Mouse (Mus musculus): Measurements from ENCODE around the gene Wwc2.

The Wwc2 gene

GRCm38 (mm10) chr8:47851824-47852502 lies 138.8 kb downstream of the Wwc2 start:
- WGBS: 54% methylated on average over 12 of the region's 12 CpGs

GRCm38 (mm10) chr8:47849842-47850241 lies 140.9 kb downstream of the Wwc2 start:
- 84% methylated on average over 8 of the region's 8 CpGs for WGBS

GRCm38 (mm10) chr8:47847931-47848330 lies 142.8 kb downstream of the Wwc2 start:
- WGBS: 98% methylated on average over 6 of the region's 6 CpGs

- 89% methylated on average over 14 of the region's 14 CpGs for WGBS
Measured at GRCm38 (mm10) chr8:47847161-47847560, 143.6 kb downstream of the Wwc2 start.

- 90% methylated on average over 13 of the region's 13 CpGs for WGBS
Measured at GRCm38 (mm10) chr8:47845956-47846355, 144.8 kb downstream of the Wwc2 start.

- 90% methylated on average over 10 of the region's 10 CpGs for WGBS
Measured at GRCm38 (mm10) chr8:47843651-47844050, 147.1 kb downstream of the Wwc2 start.

GRCm38 (mm10) chr8:47843063-47843462 lies 147.7 kb downstream of the Wwc2 start:
- 64% methylated on average over 7 of the region's 7 CpGs for WGBS

- WGBS: 60% methylated on average over 1 of the region's 1 CpGs
Measured at GRCm38 (mm10) chr8:47833944-47834343, 156.8 kb downstream of the Wwc2 start.

- WGBS: 75% methylated on average over 6 of the region's 6 CpGs
Measured at GRCm38 (mm10) chr8:47832616-47833015, 158.1 kb downstream of the Wwc2 start.

- WGBS: 90% methylated on average over 9 of the region's 9 CpGs
Measured at GRCm38 (mm10) chr8:47826911-47827310, 163.8 kb downstream of the Wwc2 start.

GRCm38 (mm10) chr8:47825596-47825995 lies 165.1 kb downstream of the Wwc2 start:
- WGBS: 57% methylated on average over 5 of the region's 5 CpGs

- 37% methylated on average over 13 of the region's 13 CpGs for WGBS
Measured at GRCm38 (mm10) chr8:47824182-47824581, 166.5 kb downstream of the Wwc2 start, which contains the start of gene Cldn22. Gene Cldn22 (plus strand): TSS chr8:47824482.

GRCm38 (mm10) chr8:47823777-47824176 lies 166.9 kb downstream of the Wwc2 start:
- 42% methylated on average over 10 of the region's 10 CpGs for WGBS

GRCm38 (mm10) chr8:47822541-47822940 lies 168.2 kb downstream of the Wwc2 start:
- 61% methylated on average over 7 of the region's 9 CpGs for WGBS

GRCm38 (mm10) chr8:47821843-47822242 lies 168.9 kb downstream of the Wwc2 start, which contains the start of gene Cldn24:
Gene Cldn24 (plus strand): TSS chr8:47822143.
- 88% methylated on average over 6 of the region's 6 CpGs for WGBS

GRCm38 (mm10) chr8:47820914-47821772 lies 169.6 kb downstream of the Wwc2 start:
- 88% methylated on average over 20 of the region's 20 CpGs for WGBS

- WGBS: 91% methylated on average over 8 of the region's 8 CpGs
Measured at GRCm38 (mm10) chr8:47819034-47819433, 171.7 kb downstream of the Wwc2 start.

- WGBS: 63% methylated on average over 12 of the region's 12 CpGs
Measured at GRCm38 (mm10) chr8:47811221-47811620, 179.5 kb downstream of the Wwc2 start.

- WGBS: 82% methylated on average over 7 of the region's 7 CpGs
Measured at GRCm38 (mm10) chr8:47810666-47811015, 180.1 kb downstream of the Wwc2 start.

- WGBS: 89% methylated on average over 14 of the region's 14 CpGs
Measured at GRCm38 (mm10) chr8:47809970-47810665, 180.6 kb downstream of the Wwc2 start.

- WGBS: 93% methylated on average over 1 of the region's 1 CpGs
Measured at GRCm38 (mm10) chr8:47804262-47804661, 186.5 kb downstream of the Wwc2 start.

- WGBS: 61% methylated on average over 2 of the region's 2 CpGs
Measured at GRCm38 (mm10) chr8:47802349-47802748, 188.4 kb downstream of the Wwc2 start.
